Mouse (Mus musculus) MEL-GATA-1-ER (cell line): ENCODE data around the gene Oas3.

ENCODE experiments used
- DNase-seq: peaks from one replicate; pipeline ENCODE4 v3.0.0-alpha.2; 2012; ENCODE audit warnings: low read depth; ENCODE audit errors: extremely low read depth

Gene Oas3

GRCm38 (mm10) chr5:120704421-120704820 is 73.0 kb downstream of the Oas3 start:
- no peak for DNase-seq

DNA sequence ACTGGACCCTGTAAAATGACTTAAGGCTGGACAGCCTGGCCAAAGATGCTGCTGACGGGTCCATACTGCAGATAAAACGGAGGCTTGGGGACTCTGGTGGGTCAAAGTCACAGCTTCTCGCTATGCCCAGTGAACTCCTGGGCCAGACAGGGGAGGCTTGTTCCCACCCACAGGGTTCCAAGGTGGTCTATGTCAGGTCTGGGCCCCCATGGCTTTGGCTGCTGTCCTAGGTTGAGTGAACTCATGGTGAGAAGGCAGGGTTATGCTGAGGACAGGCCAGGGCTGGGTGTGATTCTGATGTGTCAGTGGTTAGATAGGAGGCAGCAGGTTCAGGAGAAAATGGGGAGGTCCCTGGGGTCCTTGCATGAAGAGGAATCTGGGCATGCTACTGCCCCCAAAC is 73.8 kb downstream of the Oas3 start:
- DNase-seq: no peak
